Mouse (Mus musculus): ENCODE data around the gene Rnaseh1. TPM values are rescaled to one million over a fixed set of nuclear protein-coding genes. Genes with fewer than 3 reads are reported as not detected.

Gene Rnaseh1
- polyA plus RNA-seq, 1 experiment, result 14.9 TPM

- 92% methylated on average over 19 of the region's 19 CpGs for WGBS
- no peak overlapping the region for H3K27ac ChIP-seq (ENCODE audit: control insufficient read depth, insufficient read depth, low read length)
- DNase-seq, result peak; percentile 5
Observed at GRCm38 (mm10) chr12:28700561-28701025, 51.2 kb downstream of the Rnaseh1 start.

GRCm38 (mm10) chr12:28701302-28701701, 51.9 kb downstream of the Rnaseh1 start:
- Histone ChIP-seq H3K27me3 (ENCODE audit: control insufficient read depth, insufficient read depth, low read length) (no peaks in the 10 kb centered on the region), H3K27ac (ENCODE audit: control insufficient read depth, insufficient read depth, low read length) (no peak overlapping the region), H3K36me3 (ENCODE audit: control insufficient read depth, insufficient read depth, low read length) (no peaks in the 10 kb centered on the region), H3K4me3 (ENCODE audit: control insufficient read depth, insufficient read depth, low read length) (no peak overlapping the region), H3K4me1 (replicated peaks; ENCODE audit: control insufficient read depth, insufficient read depth, low read length) (no peaks in the 10 kb centered on the region)
- TF ChIP-seq CTCF (IDR thresholded peaks at IDR 0.05; ENCODE audit: borderline replicate concordance, control insufficient read depth, extremely low read depth, insufficient read depth, low read length, poor library complexity), result no peak
- WGBS, result 91% methylated on average over 11 of the region's 11 CpGs
- no peak for DNase-seq

More at GRCm38 (mm10) chr12:28700561-28701025, 51.2 kb downstream of the Rnaseh1 start:
- Histone ChIP-seq H3K36me3 (ENCODE audit: control insufficient read depth, insufficient read depth, low read length) (no peaks in the 10 kb centered on the region), H3K4me1 (replicated peaks; ENCODE audit: control insufficient read depth, insufficient read depth, low read length) (no peaks in the 10 kb centered on the region), H3K27me3 (ENCODE audit: control insufficient read depth, insufficient read depth, low read length) (no peaks in the 10 kb centered on the region), H3K4me3 (ENCODE audit: control insufficient read depth, insufficient read depth, low read length) (no peak overlapping the region)
- TF ChIP-seq POLR2A (IDR thresholded peaks at IDR 0.05; ENCODE audit: control insufficient read depth, extremely low read depth, insufficient read depth, low read length, poor library complexity) (no peak), CTCF (IDR thresholded peaks at IDR 0.05; ENCODE audit: borderline replicate concordance, control insufficient read depth, extremely low read depth, insufficient read depth, low read length, poor library complexity) (no peak)

- H3K27me3 ChIP-seq (ENCODE audit: control insufficient read depth, insufficient read depth, low read length), result no peaks in the 10 kb centered on the region
- H3K36me3 ChIP-seq (ENCODE audit: control insufficient read depth, insufficient read depth, low read length), result peaks cover 2% of the 10 kb centered on the region; the same call in 1 of the 2 replicates
- no peak overlapping the region for H3K27ac ChIP-seq (ENCODE audit: control insufficient read depth, insufficient read depth, low read length)
- 94% methylated on average over 12 of the region's 12 CpGs for WGBS
- TF ChIP-seq POLR2A (IDR thresholded peaks at IDR 0.05; ENCODE audit: control insufficient read depth, extremely low read depth, insufficient read depth, low read length, poor library complexity) (no peak), CTCF (IDR thresholded peaks at IDR 0.05; ENCODE audit: borderline replicate concordance, control insufficient read depth, extremely low read depth, insufficient read depth, low read length, poor library complexity) (no peak)
- DNase-seq, result no peak
- no peak overlapping the region for H3K4me3 ChIP-seq (ENCODE audit: control insufficient read depth, insufficient read depth, low read length)
- no peaks in the 10 kb centered on the region for H3K4me1 ChIP-seq (replicated peaks; ENCODE audit: control insufficient read depth, insufficient read depth, low read length)
Observed at GRCm38 (mm10) chr12:28704381-28704780, 55.0 kb downstream of the Rnaseh1 start.

- DNase-seq, result no peak
- H3K36me3 ChIP-seq (ENCODE audit: control insufficient read depth, insufficient read depth, low read length), result peaks cover 4% of the 10 kb centered on the region
- H3K27me3 ChIP-seq (ENCODE audit: control insufficient read depth, insufficient read depth, low read length), result no peaks in the 10 kb centered on the region
- H3K4me1 ChIP-seq (replicated peaks; ENCODE audit: control insufficient read depth, insufficient read depth, low read length), result no peaks in the 10 kb centered on the region
- 96% methylated on average over 6 of the region's 6 CpGs for WGBS
- no peak overlapping the region for H3K27ac ChIP-seq (ENCODE audit: control insufficient read depth, insufficient read depth, low read length)
- TF ChIP-seq CTCF (IDR thresholded peaks at IDR 0.05; ENCODE audit: borderline replicate concordance, control insufficient read depth, extremely low read depth, insufficient read depth, low read length, poor library complexity) (no peak), POLR2A (IDR thresholded peaks at IDR 0.05; ENCODE audit: control insufficient read depth, extremely low read depth, insufficient read depth, low read length, poor library complexity) (no peak)
- no peak overlapping the region for H3K4me3 ChIP-seq (ENCODE audit: control insufficient read depth, insufficient read depth, low read length)
Observed at GRCm38 (mm10) chr12:28705204-28705603, 55.8 kb downstream of the Rnaseh1 start.

- DNase-seq, result no peak
- Histone ChIP-seq H3K36me3 (ENCODE audit: control insufficient read depth, insufficient read depth, low read length) (peaks cover 14% of the 10 kb centered on the region), H3K4me3 (ENCODE audit: control insufficient read depth, insufficient read depth, low read length) (no peak overlapping the region), H3K27ac (ENCODE audit: control insufficient read depth, insufficient read depth, low read length) (no peak overlapping the region), H3K4me1 (replicated peaks; ENCODE audit: control insufficient read depth, insufficient read depth, low read length) (no peaks in the 10 kb centered on the region), H3K27me3 (ENCODE audit: control insufficient read depth, insufficient read depth, low read length) (no peaks in the 10 kb centered on the region)
- 94% methylated on average over 4 of the region's 4 CpGs for WGBS
- no peak for TF ChIP-seq CTCF (IDR thresholded peaks at IDR 0.05; ENCODE audit: borderline replicate concordance, control insufficient read depth, extremely low read depth, insufficient read depth, low read length, poor library complexity)
- no peak for TF ChIP-seq POLR2A (IDR thresholded peaks at IDR 0.05; ENCODE audit: control insufficient read depth, extremely low read depth, insufficient read depth, low read length, poor library complexity)
Observed at GRCm38 (mm10) chr12:28708154-28708553, 58.8 kb downstream of the Rnaseh1 start.

Other genes starting within 250 kb of the Rnaseh1 start
- not detected in 2 replicates for gene Dcdc2c, start 97.2 kb upstream of the Rnaseh1 start, polyA plus RNA-seq (2012; rRNA removed)
- gene Allc, start 67.1 kb upstream of the Rnaseh1 start, polyA plus RNA-seq (2012; rRNA removed), result 0.09 TPM in 1 of 2 replicates, not detected in the other
- gene Colec11, start 26.2 kb upstream of the Rnaseh1 start, polyA plus RNA-seq (2012; rRNA removed), result 0.56 and 1.8 TPM in 2 replicates
- gene Rps7, start 13.6 kb upstream of the Rnaseh1 start, polyA plus RNA-seq (2012; rRNA removed), result 351 and 388 TPM in 2 replicates
- 12.4 and 15.8 TPM in 2 replicates for gene Adi1, start 25.6 kb downstream of the Rnaseh1 start, polyA plus RNA-seq (2012; rRNA removed)
- gene Trappc12, start 100.9 kb downstream of the Rnaseh1 start, polyA plus RNA-seq (2012; rRNA removed), result 33.4 and 47.2 TPM in 2 replicates
- gene Eipr1, start 102.2 kb downstream of the Rnaseh1 start, polyA plus RNA-seq (2012; rRNA removed), result 54.0 and 66.8 TPM in 2 replicates